Comparison of ENCODE assay signal across 20 mouse cellular contexts in genomic region chr15:100857586-100857985, GRCm38 (mm10). TPM values are rescaled to one million over a fixed set of nuclear protein-coding genes. Genes with fewer than 3 reads are reported as not detected.
DNase-seq lines count a peak whose midpoint lies in the region; ATAC-seq and TF ChIP-seq lines count a peak whose summit lies in the region.
"Had no signal": no experiment of that assay in that cellular context is flagged by ENCODE, and none has a peak within 500 bp of the region (broad histone marks: within the 10 kb centered on the region; RNA-seq: fewer than 3 reads in every experiment).

No protein-coding gene starts in this region.

- peak; percentile 59 for DNase-seq in heart, adult 11 months
- peak; percentile 55 for DNase-seq in MEL (ENCODE audit: low read depth, low spot score)
- DNase-seq in MEL-GATA-1-ER (ENCODE audit: extremely low read depth, low read depth), result peak; percentile 36
- DNase-seq in T-cell, adult 2 months (ENCODE audit: low spot score), result no peak
- DNase-seq: adrenal gland, adult 8-10 months; adrenal gland, postnatal 14 days; adrenal gland, postnatal 36 days; cerebellum, adult 11-12 months; cerebellum, adult 2 months; cerebellum, adult 9-10 months; cerebellum, postnatal 10 days; cerebellum, postnatal 25 days; forebrain, postnatal 0 days had no signal

- H3K4me2 ChIP-seq in heart, embryonic 11.5 days, result no peak overlapping the region
- H3K4me2 ChIP-seq: embryonic facial prominence, embryonic 12.5 days; forebrain, embryonic 13.5 days; forebrain, embryonic 15.5 days had no signal

- no peak for TF ChIP-seq POLR2A in MEL (IDR thresholded peaks at IDR 0.05; ENCODE audit: control insufficient read depth in 1 of 2, insufficient read depth in 1 of 2, low read depth in 1 of 2, low read length in 2 of 2, poor library complexity in 1 of 2)

- no peak for ATAC-seq in heart, embryonic 11.5 days (replicated peaks; ENCODE audit: insufficient number of reproducible peaks, low FRiP score, low TSS enrichment)
- ATAC-seq: activated CD4-positive, CD25-positive, alpha-beta regulatory T cell, adult 4 months; forebrain, embryonic 13.5 days; forebrain, embryonic 15.5 days; forebrain, postnatal 0 days had no signal

- WGBS in heart, embryonic 11.5 days (ENCODE audit: insufficient replicate concordance), result 64% methylated on average over 3 of the region's 3 CpGs

- H3K4me3 ChIP-seq in heart, embryonic 11.5 days (ENCODE audit: low read depth, low read length), result no peak overlapping the region
- H3K4me3 ChIP-seq in MEL (ENCODE audit: control insufficient read depth in 1 of 2, insufficient read depth in 1 of 2, low read depth in 2 of 2, low read length in 2 of 2), result no peak overlapping the region
- H3K4me3 ChIP-seq: embryonic facial prominence, embryonic 10.5 days; embryonic facial prominence, embryonic 12.5 days; forebrain, embryonic 13.5 days; forebrain, embryonic 15.5 days had no signal

- TF ChIP-seq CTCF in MEL (IDR thresholded peaks at IDR 0.05 in 2 of 3, conservative IDR thresholded peaks at IDR 0.05 in 1 of 3; ENCODE audit: control insufficient read depth in 1 of 3, insufficient read depth in 1 of 3, low read depth in 2 of 3, low read length in 3 of 3, poor library complexity in 1 of 3, severe bottlenecking in 1 of 3), result no peak

- TF ChIP-seq RAD21 in MEL (IDR thresholded peaks at IDR 0.05; ENCODE audit: low read depth, low read length), result no peak

- H3K36me3 ChIP-seq in heart, embryonic 11.5 days (ENCODE audit: control insufficient read depth, insufficient read depth, low read length), result no peaks in the 10 kb centered on the region
- peaks cover 0 to 2% of the 10 kb centered on the region in 2 experiments; a peak in 2 of 4 replicates for H3K36me3 ChIP-seq in MEL (ENCODE audit: control insufficient read depth in 1 of 2, insufficient read depth in 2 of 2, low read length in 2 of 2)
- H3K36me3 ChIP-seq: embryonic facial prominence, embryonic 10.5 days; embryonic facial prominence, embryonic 12.5 days; forebrain, embryonic 15.5 days had no signal

- H3K27ac ChIP-seq in heart, embryonic 11.5 days (ENCODE audit: low read depth, low read length), result no peak overlapping the region
- H3K27ac ChIP-seq in MEL (ENCODE audit: control insufficient read depth, low read depth, low read length), result no peak overlapping the region
- H3K27ac ChIP-seq: embryonic facial prominence, embryonic 10.5 days; embryonic facial prominence, embryonic 12.5 days; forebrain, embryonic 13.5 days; forebrain, embryonic 15.5 days had no signal

- H3K4me1 ChIP-seq in heart, embryonic 11.5 days (ENCODE audit: control insufficient read depth, insufficient read depth, low read length), result no peaks in the 10 kb centered on the region
- H3K4me1 ChIP-seq in MEL (ENCODE audit: control insufficient read depth in 1 of 2, insufficient read depth in 2 of 2, low read length in 2 of 2), result peaks cover 0 to 5% of the 10 kb centered on the region in 2 experiments; a peak in 3 of 4 replicates
- H3K4me1 ChIP-seq: embryonic facial prominence, embryonic 10.5 days; embryonic facial prominence, embryonic 12.5 days; forebrain, embryonic 13.5 days; forebrain, embryonic 15.5 days had no signal

- H3K27me3 ChIP-seq in heart, embryonic 11.5 days (ENCODE audit: control insufficient read depth, insufficient read depth, low read length), result no peaks in the 10 kb centered on the region
- peaks cover 0 to 3% of the 10 kb centered on the region in 2 experiments; a peak in 2 of 4 replicates for H3K27me3 ChIP-seq in MEL (ENCODE audit: control insufficient read depth in 1 of 2, insufficient read depth in 2 of 2, low read length in 2 of 2)
- H3K27me3 ChIP-seq: embryonic facial prominence, embryonic 12.5 days; forebrain, embryonic 13.5 days; forebrain, embryonic 15.5 days had no signal

- no peaks in the 10 kb centered on the region for H3K9me3 ChIP-seq in heart, embryonic 11.5 days (replicated peaks; ENCODE audit: control insufficient read depth, low read length)
- no peaks in the 10 kb centered on the region for H3K9me3 ChIP-seq in MEL (replicated peaks; ENCODE audit: insufficient read depth, low read length)
- H3K9me3 ChIP-seq: embryonic facial prominence, embryonic 10.5 days; embryonic facial prominence, embryonic 12.5 days; forebrain, embryonic 13.5 days; forebrain, embryonic 15.5 days had no signal

- H3K9ac ChIP-seq in heart, embryonic 11.5 days (ENCODE audit: low read depth, low read length), result no peak overlapping the region
- H3K9ac ChIP-seq in MEL (ENCODE audit: control insufficient read depth, low read depth, low read length, poor library complexity, severe bottlenecking), result no peak overlapping the region
- H3K9ac ChIP-seq: embryonic facial prominence, embryonic 12.5 days; forebrain, embryonic 13.5 days; forebrain, embryonic 15.5 days; forebrain, postnatal 0 days had no signal

- TF ChIP-seq EP300 in MEL (IDR thresholded peaks at IDR 0.05; ENCODE audit: low read depth in 1 of 2, low read length in 2 of 2), result peak; percentile 17 to 30; a peak in 2 of 4 replicates

- H3K79me2 ChIP-seq in MEL (ENCODE audit: control insufficient read depth, insufficient read depth, low read length, poor library complexity), result no peaks in the 10 kb centered on the region

TF ChIP-seq in MEL, 35 proteins besides CTCF, POLR2A, EP300 and RAD21:
- TF ChIP-seq MYC (IDR thresholded peaks at IDR 0.05; ENCODE audit: low read depth, low read length), result no peak
- peak; percentile 94 for TF ChIP-seq MXI1 (IDR thresholded peaks at IDR 0.05; ENCODE audit: low read depth, low read length)
- no peak for TF ChIP-seq SMC3 (IDR thresholded peaks at IDR 0.05; ENCODE audit: low read depth, low read length)
- TF ChIP-seq MEF2A (IDR thresholded peaks at IDR 0.05; ENCODE audit: extremely low read depth, insufficient replicate concordance, low read depth, low read length, poor library complexity, severe bottlenecking), result no peak
- no peak for TF ChIP-seq USF2 (IDR thresholded peaks at IDR 0.05; ENCODE audit: borderline replicate concordance in 1 of 2, insufficient read depth in 1 of 2, low read depth in 1 of 2, low read length in 2 of 2)

RNA-seq across cellular contexts. Expression of gene Scn8a, which starts 12.1 kb away (rescaled TPM):
- polyA plus RNA-seq in heart, embryonic 11.5 days (2014; fragmentation: Nextera tagmentation; extraction: Ambion mirVana), result 0.96 and 1.2 TPM in 2 replicates
- total RNA-seq in MEL (2012; rRNA removed), result 0.03 and 0.08 TPM in 2 replicates
- polyA plus RNA-seq in MEL (2012; ENCODE audit: insufficient read depth in 1 of 2, insufficient read length in 2 of 2, low read depth in 1 of 2, low replicate concordance in 2 of 2, missing spikeins in 1 of 2), result under 1 TPM in 1 of 2 experiments, not detected in 1; 0.01 TPM
- polyA plus RNA-seq: C2C12 had no signal
